Mouse (Mus musculus) testis, adult 2 months (tissue): ENCODE results near the gene Tomm40. TPM values are rescaled to one million over a fixed set of nuclear protein-coding genes. Genes with fewer than 3 reads are reported as not detected.

Experiments
- H3K27ac ChIP-seq: fragments of 200-500 bp; 2 replicates; pipeline ENCODE4 v1.5.1; 2012; ENCODE audit warnings: low read depth, low read length; ENCODE audit not compliant: control insufficient read depth, insufficient read depth
- H3K27me3 ChIP-seq: fragments of 200-500 bp; 2 replicates; pipeline ENCODE4 v1.6.1; 2012; ENCODE audit warnings: mild to moderate bottlenecking, low read length, moderate library complexity; ENCODE audit not compliant: control insufficient read depth, insufficient read depth
- H3K36me3 ChIP-seq: fragments of 200-500 bp; 2 replicates; pipeline ENCODE4 v1.6.1; 2012; ENCODE audit warnings: mild to moderate bottlenecking, low read length; ENCODE audit not compliant: control insufficient read depth, insufficient read depth
- H3K4me1 ChIP-seq: fragments of 200-500 bp; 2 replicates; pipeline ENCODE4 v1.6.1; 2012; ENCODE audit warnings: low read length; ENCODE audit not compliant: control insufficient read depth, insufficient read depth
- H3K4me3 ChIP-seq: fragments of 200-500 bp; 2 replicates; pipeline ENCODE4 v1.5.1; 2012; ENCODE audit warnings: low read depth, mild to moderate bottlenecking, low read length, moderate library complexity, mixed read lengths; ENCODE audit not compliant: control insufficient read depth
- CTCF ChIP-seq: fragments of 200-500 bp; IDR thresholded peaks from 2 replicates; pipeline ENCODE4 v1.5.1; 2012; ENCODE audit warnings: low read depth, mild to moderate bottlenecking, inconsistent platforms, low read length, moderate library complexity; ENCODE audit not compliant: control insufficient read depth, insufficient read depth, insufficient replicate concordance
- POLR2A ChIP-seq: fragments of 200-500 bp; IDR thresholded peaks from 2 replicates; pipeline ENCODE4 v1.6.1; 2012; ENCODE audit warnings: low read depth, mild to moderate bottlenecking, inconsistent platforms, low read length, moderate library complexity; ENCODE audit not compliant: control insufficient read depth
- polyA plus RNA-seq: library from polyadenylated mRNA; depleted of rRNA; stranded (reverse); fragments of >200 nt; gene quantifications from 2 replicates; pipeline ENCODE4 v1.2.3, GENCODE M21; 2012; rRNA removed

Gene Tomm40
- polyA plus RNA-seq, 1 experiment: 38.3 TPM

DNA sequence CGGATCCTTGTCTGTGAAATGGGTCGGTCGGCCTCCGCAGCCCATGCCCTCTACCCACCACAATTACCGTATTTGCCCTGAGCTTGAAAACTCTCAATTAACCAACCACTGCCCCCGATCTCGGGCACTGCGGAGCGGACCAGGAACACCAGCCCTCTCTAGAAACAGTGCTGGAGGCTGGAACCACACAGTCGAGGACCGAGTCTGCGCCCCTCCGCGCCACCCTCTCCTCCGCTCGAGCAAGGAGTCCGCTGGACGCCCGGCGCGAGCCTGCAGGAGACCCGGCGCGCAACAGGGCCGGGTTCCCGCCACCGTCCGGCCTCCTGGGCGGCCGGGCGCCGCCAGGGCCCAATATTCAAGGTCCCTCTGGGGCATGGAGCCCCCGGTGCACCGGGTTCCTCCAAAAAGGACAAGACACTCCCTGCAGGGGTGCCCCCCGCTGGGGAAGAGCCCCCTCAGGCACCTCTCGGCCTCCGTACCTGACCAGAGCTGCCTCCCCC lies 50.7 kb downstream of the Tomm40 start:
- H3K27ac ChIP-seq: peak overlapping the region; percentile 73
- no peaks in the 10 kb centered on the region for H3K36me3 ChIP-seq
- no peak for TF ChIP-seq POLR2A
- TF ChIP-seq CTCF: no peak
- peak overlapping the region; percentile 92 for H3K4me3 ChIP-seq
- no peaks in the 10 kb centered on the region for H3K27me3 ChIP-seq
- peaks cover 12% of the 10 kb centered on the region for H3K4me1 ChIP-seq

DNA sequence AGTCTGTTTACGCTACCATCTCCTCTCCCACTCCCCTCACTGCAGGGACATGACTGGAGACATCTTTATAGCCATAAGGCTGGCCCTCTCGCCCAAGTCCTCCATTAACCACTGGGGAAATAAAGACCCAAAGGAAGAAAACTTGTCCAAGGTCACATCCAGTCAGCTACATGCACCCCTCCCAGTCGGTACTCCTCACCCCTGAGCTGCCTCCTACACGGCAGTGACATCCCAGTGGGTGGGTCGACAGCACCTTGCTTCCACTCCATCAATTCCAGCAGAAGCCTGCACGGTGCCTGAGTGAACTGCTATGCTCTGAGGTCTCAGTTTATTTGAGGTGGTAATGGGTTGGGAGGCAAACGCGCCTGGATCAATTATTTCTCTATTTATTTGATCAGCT lies 51.3 kb downstream of the Tomm40 start:
- peaks cover 9% of the 10 kb centered on the region for H3K4me1 ChIP-seq
- peak overlapping the region; percentile 92 for H3K4me3 ChIP-seq
- H3K27me3 ChIP-seq: no peaks in the 10 kb centered on the region
- H3K36me3 ChIP-seq: no peaks in the 10 kb centered on the region
- TF ChIP-seq POLR2A: no peak
- no peak for TF ChIP-seq CTCF
- H3K27ac ChIP-seq: peak overlapping the region; percentile 73; the same call in 1 of the 2 replicates

DNA sequence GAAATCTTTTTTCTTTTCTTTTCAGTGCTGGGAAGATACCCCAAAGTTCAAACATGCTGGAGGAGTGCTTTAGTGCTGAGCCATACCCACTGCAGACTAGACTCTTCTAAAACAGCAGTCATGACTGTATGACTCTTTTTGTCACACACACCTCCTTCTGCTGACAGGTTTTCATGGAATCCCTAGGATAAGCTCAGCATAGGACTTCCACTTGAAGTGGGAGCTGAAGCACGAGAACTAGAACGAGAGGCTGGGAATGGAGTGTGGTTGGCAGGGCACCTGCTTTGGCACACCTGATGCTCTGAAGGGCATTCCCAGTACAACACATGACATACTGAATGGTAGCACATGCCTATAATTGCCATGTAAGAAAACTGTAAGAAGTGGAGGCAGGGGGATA lies 62.6 kb downstream of the Tomm40 start:
- Histone ChIP-seq H3K27me3 (no peaks in the 10 kb centered on the region), H3K36me3 (no peaks in the 10 kb centered on the region; the same call in none of the 2 replicates), H3K27ac (no peak overlapping the region), H3K4me3 (no peak overlapping the region), H3K4me1 (no peaks in the 10 kb centered on the region)
- TF ChIP-seq CTCF: no peak
- no peak for TF ChIP-seq POLR2A

Other genes starting within 250 kb of the Tomm40 start
- gene Bloc1s3, start 207.1 kb downstream of the Tomm40 start, polyA plus RNA-seq: 3.0 and 3.7 TPM in 2 replicates
- 61.1 and 62.1 TPM in 2 replicates for gene Trappc6a, start 207.0 kb downstream of the Tomm40 start, polyA plus RNA-seq
- 5.6 and 6.9 TPM in 2 replicates for gene Nkpd1, start 197.6 kb downstream of the Tomm40 start, polyA plus RNA-seq
- gene Ppp1r37, start 152.4 kb downstream of the Tomm40 start, polyA plus RNA-seq: 37.3 and 48.4 TPM in 2 replicates
- gene Zfp296, start 138.2 kb downstream of the Tomm40 start, polyA plus RNA-seq: 7.0 and 10.5 TPM in 2 replicates
- gene Gemin7, start 137.8 kb downstream of the Tomm40 start, polyA plus RNA-seq: 64.1 and 68.2 TPM in 2 replicates
- 93.7 and 99.3 TPM in 2 replicates for gene Clasrp, start 111.0 kb downstream of the Tomm40 start, polyA plus RNA-seq
- gene Relb, start 86.0 kb downstream of the Tomm40 start, polyA plus RNA-seq: 4.1 and 5.1 TPM in 2 replicates
- gene Clptm1, start 50.4 kb downstream of the Tomm40 start, polyA plus RNA-seq: 81.1 and 85.6 TPM in 2 replicates
- gene Apoc2, start 37.5 kb downstream of the Tomm40 start, polyA plus RNA-seq: 0.38 and 0.47 TPM in 2 replicates
- gene Gm44805, start 34.0 kb downstream of the Tomm40 start, polyA plus RNA-seq: not detected in 2 replicates
- gene Apoc4, start 34.0 kb downstream of the Tomm40 start, polyA plus RNA-seq: not detected in 2 replicates
- 17.3 and 21.1 TPM in 2 replicates for gene Apoc1, start 22.8 kb downstream of the Tomm40 start, polyA plus RNA-seq
- gene Apoe, start 16.2 kb downstream of the Tomm40 start, polyA plus RNA-seq: 122 and 180 TPM in 2 replicates
- gene Nectin2, start 35.0 kb upstream of the Tomm40 start, polyA plus RNA-seq: 69.1 and 71.8 TPM in 2 replicates
- gene Bcam, start 55.6 kb upstream of the Tomm40 start, polyA plus RNA-seq: 4.5 and 7.5 TPM in 2 replicates
- gene Cblc, start 81.4 kb upstream of the Tomm40 start, polyA plus RNA-seq: 0.82 TPM in 1 of 2 replicates, not detected in the other
- 4.4 and 5.9 TPM in 2 replicates for gene Bcl3, start 107.3 kb upstream of the Tomm40 start, polyA plus RNA-seq
- 0.21 and 0.42 TPM in 2 replicates for gene Gm19345, start 136.6 kb upstream of the Tomm40 start, polyA plus RNA-seq
- 0.32 and 0.37 TPM in 2 replicates for gene Ceacam16, start 145.9 kb upstream of the Tomm40 start, polyA plus RNA-seq
- gene Ceacam19, start 172.5 kb upstream of the Tomm40 start, polyA plus RNA-seq: not detected in 2 replicates
- 5.5 and 6.1 TPM in 2 replicates for gene Pvr, start 205.7 kb upstream of the Tomm40 start, polyA plus RNA-seq
- gene Igsf23, start 235.3 kb upstream of the Tomm40 start, polyA plus RNA-seq: 0.30 and 0.36 TPM in 2 replicates
- gene Ceacam20, start 250.0 kb upstream of the Tomm40 start, polyA plus RNA-seq: 1.6 and 1.7 TPM in 2 replicates